Mouse (Mus musculus) kidney, adult 2 months (tissue): ENCODE data around the gene Tprkb.

Source experiments
- CTCF ChIP-seq: fragments of 200-500 bp; conservative IDR thresholded peaks from 2 replicates; pipeline ENCODE4 v1.5.1; 2011; ENCODE audit warnings: low read depth, mild to moderate bottlenecking, control low read depth, low read length, moderate library complexity, mixed read lengths; ENCODE audit not compliant: insufficient read depth, insufficient read length
- POLR2A ChIP-seq: fragments of 200-500 bp; IDR thresholded peaks from one replicate; pipeline ENCODE4 v1.6.1; 2011; ENCODE audit warnings: low read depth, low read length, control low read depth

- TF ChIP-seq POLR2A (no peak), CTCF (no peak)
These were observed 64.1 kb downstream of the Tprkb start for GRCm38 (mm10) chr6:85975761-85976160.
